Mouse (Mus musculus): ENCODE measurements around the gene Akr1b7.

- TF ChIP-seq POLR2A (IDR thresholded peaks at IDR 0.05; ENCODE audit: low read depth, low read length) (no peak), CTCF (conservative IDR thresholded peaks at IDR 0.05; ENCODE audit: insufficient read depth, insufficient read length, low read depth, low read length) (no peak)
Observed at GRCm38 (mm10) chr6:34373841-34374240, 38.3 kb upstream of the Akr1b7 start.

Data from kidney, adult 2 months (tissue).